Comparison of ENCODE assay signal across 21 mouse cellular contexts in the genomic region with DNA sequence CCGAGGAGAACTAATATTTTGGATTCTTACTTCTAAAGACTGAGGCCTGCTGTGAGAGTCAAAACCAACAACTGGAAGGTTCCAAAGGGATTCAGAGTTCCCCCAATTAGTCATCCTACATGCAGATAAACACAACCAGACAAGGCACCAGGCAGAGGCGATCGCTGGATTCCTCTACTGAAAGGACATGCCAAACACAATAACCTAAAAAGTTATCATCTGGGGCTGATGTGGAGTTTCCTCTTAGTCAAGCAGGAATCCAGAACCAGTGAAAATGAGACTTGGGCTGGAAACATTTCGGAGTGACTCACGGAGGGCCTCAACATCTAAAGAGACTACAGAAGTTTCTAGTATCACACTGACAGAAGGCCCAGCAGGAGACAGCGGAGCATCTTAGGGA. TPM values are rescaled to one million over a fixed set of nuclear protein-coding genes. Genes with fewer than 3 reads are reported as not detected.
DNase-seq lines count a peak whose midpoint lies in the region; ATAC-seq and TF ChIP-seq lines count a peak whose summit lies in the region.
"Had no signal": no experiment of that assay in that cellular context is flagged by ENCODE, and none has a peak within 500 bp of the region (broad histone marks: within the 10 kb centered on the region; RNA-seq: fewer than 3 reads in every experiment).

No protein-coding gene starts in this region.

- H3K4me2 ChIP-seq in liver, embryonic 11.5 days = peak overlapping the region; percentile 40
- H3K4me2 ChIP-seq in liver, postnatal 0 days (ENCODE audit: low read depth, low read length) = no peak overlapping the region
- H3K4me2 ChIP-seq in heart, postnatal 0 days (ENCODE audit: low read depth, low read length) = no peak overlapping the region
- H3K4me2 ChIP-seq in myocyte (ENCODE audit: low read depth) = peak overlapping the region; percentile 8
- H3K4me2 ChIP-seq: embryonic facial prominence, embryonic 15.5 days; lung, embryonic 14.5 days; midbrain, embryonic 12.5 days had no signal

- peaks cover 57% of the 10 kb centered on the region for H3K4me1 ChIP-seq in liver, embryonic 11.5 days (replicated peaks; ENCODE audit: control insufficient read depth, insufficient read depth, low read length)
- peaks cover 14% of the 10 kb centered on the region for H3K4me1 ChIP-seq in liver, postnatal 0 days (ENCODE audit: insufficient read depth)
- H3K4me1 ChIP-seq in heart, postnatal 0 days (ENCODE audit: control insufficient read depth, insufficient read depth) = no peaks in the 10 kb centered on the region

- peak; percentile 95 for DNase-seq in heart, adult 11 months
- DNase-seq in heart, postnatal 36 days = no peak
- DNase-seq in liver, embryonic 11.5 days (ENCODE audit: low spot score) = no peak
- no peak for DNase-seq in liver, postnatal 0 days
- DNase-seq in heart, postnatal 0 days (ENCODE audit: low spot score) = peak; percentile 46
- no peak for DNase-seq in adrenal gland, postnatal 4 days (ENCODE audit: low spot score in 2 of 2)
- DNase-seq: adrenal gland, postnatal 25 days; cerebellum, adult 9-10 months; gastrocnemius, postnatal 36 days; lung, embryonic 14.5 days; right cerebral cortex, postnatal 25 days; thymus, postnatal 36 days had no signal

- peak overlapping the region; percentile 52; the same call in 1 of the 2 replicates for H3K27ac ChIP-seq in liver, embryonic 11.5 days (ENCODE audit: low read depth, low read length)
- no peak overlapping the region for H3K27ac ChIP-seq in liver, postnatal 0 days (ENCODE audit: low read depth)
- peak overlapping the region; percentile 35; the same call in 1 of the 2 replicates for H3K27ac ChIP-seq in heart, postnatal 0 days (ENCODE audit: low read depth)
- H3K27ac ChIP-seq: embryonic facial prominence, embryonic 15.5 days; limb, embryonic 10.5 days; midbrain, embryonic 12.5 days had no signal

- no peaks in the 10 kb centered on the region for H3K27me3 ChIP-seq in liver, embryonic 11.5 days (replicated peaks; ENCODE audit: control insufficient read depth, insufficient read depth, low read length)
- H3K27me3 ChIP-seq in liver, postnatal 0 days (ENCODE audit: insufficient read depth, low read length) = peaks cover 5% of the 10 kb centered on the region; the same call in 1 of the 2 replicates
- H3K27me3 ChIP-seq in heart, postnatal 0 days (ENCODE audit: control insufficient read depth, insufficient read depth, low read length) = peaks cover 15% of the 10 kb centered on the region; the same call in 1 of the 2 replicates
- H3K27me3 ChIP-seq in myocyte (ENCODE audit: control insufficient read depth, insufficient read depth, insufficient read length) = no peaks in the 10 kb centered on the region
- H3K27me3 ChIP-seq: midbrain, embryonic 12.5 days; Patski had no signal

- H3K9me3 ChIP-seq in liver, embryonic 11.5 days (ENCODE audit: control insufficient read depth, low read length) = no peaks in the 10 kb centered on the region
- no peaks in the 10 kb centered on the region for H3K9me3 ChIP-seq in liver, postnatal 0 days (ENCODE audit: low read length)
- no peaks in the 10 kb centered on the region for H3K9me3 ChIP-seq in heart, postnatal 0 days (replicated peaks; ENCODE audit: control insufficient read depth, low read length)
- H3K9me3 ChIP-seq: embryonic facial prominence, embryonic 15.5 days; limb, embryonic 10.5 days; midbrain, embryonic 12.5 days had no signal

- H3K4me3 ChIP-seq in liver, embryonic 11.5 days (ENCODE audit: low read depth, low read length) = no peak overlapping the region
- H3K4me3 ChIP-seq in liver, postnatal 0 days (ENCODE audit: low read depth, low read length) = no peak overlapping the region
- no peak overlapping the region for H3K4me3 ChIP-seq in heart, postnatal 0 days (ENCODE audit: low read depth, low read length)
- no peak overlapping the region for H3K4me3 ChIP-seq in myocyte
- H3K4me3 ChIP-seq: embryonic facial prominence, embryonic 15.5 days; limb, embryonic 10.5 days; midbrain, embryonic 12.5 days had no signal

- no peak for TF ChIP-seq POLR2A in myocyte (IDR thresholded peaks at IDR 0.05; ENCODE audit: insufficient read length, low read depth)

- peaks cover 9% of the 10 kb centered on the region for H3K79me2 ChIP-seq in myocyte (ENCODE audit: control insufficient read depth, insufficient read depth)

- H3K9ac ChIP-seq in liver, embryonic 11.5 days (ENCODE audit: low read depth, low read length) = no peak overlapping the region
- no peak overlapping the region for H3K9ac ChIP-seq in liver, postnatal 0 days (replicated peaks)
- H3K9ac ChIP-seq in heart, postnatal 0 days (replicated peaks; ENCODE audit: low read depth, low read length) = no peak overlapping the region
- H3K9ac ChIP-seq: embryonic facial prominence, embryonic 15.5 days; lung, embryonic 14.5 days; midbrain, embryonic 12.5 days had no signal

- 82% methylated on average over 6 of the region's 6 CpGs for WGBS in liver, embryonic 11.5 days
- 82% methylated on average over 6 of the region's 6 CpGs for WGBS in liver, postnatal 0 days (ENCODE audit: insufficient replicate concordance)
- WGBS in heart, postnatal 0 days = 66% methylated on average over 6 of the region's 6 CpGs

- no peaks in the 10 kb centered on the region for H3K36me3 ChIP-seq in liver, embryonic 11.5 days (ENCODE audit: control insufficient read depth, insufficient read depth, low read length)
- no peaks in the 10 kb centered on the region for H3K36me3 ChIP-seq in liver, postnatal 0 days (replicated peaks; ENCODE audit: insufficient read depth, low read length)
- no peaks in the 10 kb centered on the region for H3K36me3 ChIP-seq in heart, postnatal 0 days (replicated peaks; ENCODE audit: control insufficient read depth, insufficient read depth, low read length)
- no peaks in the 10 kb centered on the region for H3K36me3 ChIP-seq in myocyte (ENCODE audit: control insufficient read depth, insufficient read depth)
- H3K36me3 ChIP-seq: embryonic facial prominence, embryonic 15.5 days; limb, embryonic 10.5 days; midbrain, embryonic 12.5 days had no signal

- no peak for TF ChIP-seq CTCF in liver, postnatal 0 days (IDR thresholded peaks at IDR 0.05; ENCODE audit: low read depth)
- TF ChIP-seq CTCF in heart, postnatal 0 days (IDR thresholded peaks at IDR 0.05; ENCODE audit: low read depth) = no peak

- ATAC-seq in liver, embryonic 11.5 days (replicated peaks; ENCODE audit: low FRiP score) = no peak
- no peak for ATAC-seq in liver, postnatal 0 days
- ATAC-seq in heart, postnatal 0 days (ENCODE audit: insufficient read depth, low read depth) = no peak
- ATAC-seq in granulocyte monocyte progenitor cell, adult 5-6 weeks (replicated peaks; ENCODE audit: poor library complexity, severe bottlenecking) = no peak
- ATAC-seq: activated CD4-positive, CD25-positive, alpha-beta regulatory T cell, adult 4 months; forebrain, embryonic 14.5 days; inflammation-experienced regulatory T-cells, adult 6 months; Patski had no signal

- TF ChIP-seq EP300 in liver, postnatal 0 days (IDR thresholded peaks at IDR 0.05; ENCODE audit: low read depth) = no peak
- no peak for TF ChIP-seq EP300 in heart, postnatal 0 days (IDR thresholded peaks at IDR 0.05; ENCODE audit: low read depth)

- no peak overlapping the region for H3ac ChIP-seq in myocyte (ENCODE audit: control insufficient read depth, insufficient read length)

- intact Hi-C loops in heart, postnatal 36 days (cut with DNase I) = loop anchor here (5.0 to 10.0 kb wide), 6 partner anchors 96 to 439 kb away; a partner anchor contains a TSS

TF ChIP-seq in myocyte, 11 proteins besides CTCF, POLR2A, EP300 and RAD21:
- TF ChIP-seq MYOD1 (IDR thresholded peaks at IDR 0.05; ENCODE audit: control insufficient read depth in 1 of 3, insufficient read length in 2 of 3, low read depth in 2 of 3) (no peak), CEBPB (IDR thresholded peaks at IDR 0.05; ENCODE audit: insufficient read depth, poor library complexity, severe bottlenecking) (no peak), E2F4 (IDR thresholded peaks at IDR 0.05; ENCODE audit: insufficient read depth) (no peak), TCF3 (IDR thresholded peaks at IDR 0.05; ENCODE audit: insufficient read length, low read depth) (no peak), USF1 (IDR thresholded peaks at IDR 0.05; ENCODE audit: low read depth) (no peak), MAX (IDR thresholded peaks at IDR 0.05; ENCODE audit: low read depth) (no peak), POLR2AphosphoS2 (IDR thresholded peaks at IDR 0.05; ENCODE audit: insufficient read length, low read depth) (no peak), TCF12 (IDR thresholded peaks at IDR 0.05; ENCODE audit: insufficient read depth, poor library complexity, severe bottlenecking) (no peak), SRF (IDR thresholded peaks at IDR 0.05; ENCODE audit: control insufficient read depth, insufficient read length, low read depth) (no peak), MYOG (IDR thresholded peaks at IDR 0.05; ENCODE audit: control insufficient read depth in 1 of 3, insufficient read depth in 1 of 3, insufficient read length in 2 of 3, low read depth in 2 of 3) (no peak), REST (IDR thresholded peaks at IDR 0.05; ENCODE audit: insufficient read depth, insufficient read length) (no peak)

RNA-seq across cellular contexts. Expression of a gene that starts 35.4 kb away (rescaled TPM):
- total RNA-seq in heart, postnatal 36 days (2021) = 1 to 10 TPM; 1.4 to 1.7 TPM
- polyA plus RNA-seq in liver, embryonic 11.5 days (2014; fragmentation: Nextera tagmentation; extraction: Ambion mirVana) = 19.0 and 19.2 TPM in 2 replicates
- 2.3 and 4.0 TPM in 2 replicates for polyA plus RNA-seq in liver, postnatal 0 days (2015; fragmentation: Nextera tagmentation; extraction: Ambion mirVana)
- 0.27 and 1.7 TPM in 2 replicates for total RNA-seq in heart, postnatal 0 days (2014; rRNA removed; ENCODE audit: low replicate concordance)
- 1.2 and 1.4 TPM in 2 replicates for polyA plus RNA-seq in heart, postnatal 0 days (2015; fragmentation: Nextera tagmentation; extraction: Ambion mirVana)
- polyA plus RNA-seq in myocyte (2012; fragmentation: generic; extraction: Trizol) = 2.2 TPM
- total RNA-seq in granulocyte monocyte progenitor cell, adult 5-6 weeks (2014; fragmentation: Nextera tagmentation) = 0.13 and 1.7 TPM in 2 replicates
- total RNA-seq in granulocyte monocyte progenitor cell, adult 5-6 weeks (2017) = 0.13 and 0.88 TPM in 2 replicates
- total RNA-seq in adrenal gland, postnatal 4 days (2021) = 10 to 100 TPM; 29.1 to 31.7 TPM
- polyA plus RNA-seq: activated CD4-positive, CD25-positive, alpha-beta regulatory T cell, adult 4 months had no signal

RNA-seq across cellular contexts. Expression of a gene that starts 35.4 kb away (rescaled TPM):
- total RNA-seq in heart, postnatal 36 days (2021) = 1 to 10 TPM; 1.6 to 2.3 TPM
- 89.3 and 94.7 TPM in 2 replicates for polyA plus RNA-seq in liver, embryonic 11.5 days (2014; fragmentation: Nextera tagmentation; extraction: Ambion mirVana)
- polyA plus RNA-seq in liver, postnatal 0 days (2015; fragmentation: Nextera tagmentation; extraction: Ambion mirVana) = 49.2 and 54.7 TPM in 2 replicates
- total RNA-seq in heart, postnatal 0 days (2014; rRNA removed; ENCODE audit: low replicate concordance) = 7.0 and 9.3 TPM in 2 replicates
- 11.7 and 15.5 TPM in 2 replicates for polyA plus RNA-seq in heart, postnatal 0 days (2015; fragmentation: Nextera tagmentation; extraction: Ambion mirVana)
- polyA plus RNA-seq in myocyte (2012; fragmentation: generic; extraction: Trizol) = 3.8 TPM
- total RNA-seq in granulocyte monocyte progenitor cell, adult 5-6 weeks (2014; fragmentation: Nextera tagmentation) = 24.6 and 41.7 TPM in 2 replicates
- 13.3 and 17.7 TPM in 2 replicates for total RNA-seq in granulocyte monocyte progenitor cell, adult 5-6 weeks (2017)
- total RNA-seq in adrenal gland, postnatal 4 days (2021) = 10 to 100 TPM; 16.2 to 17.8 TPM

Comparison
In these comparisons a context has a peak if more than half of its experiments do, and no peak if none do; other contexts are left out.
1. DNase-seq: peak in heart, adult 11 months (single experiment) and heart, postnatal 0 days (single experiment); none in heart, postnatal 36 days (0 of 2), liver, embryonic 11.5 days (single experiment), liver, postnatal 0 days (single experiment) and adrenal gland, postnatal 4 days (0 of 2).
2. H3K4me2 ChIP-seq: peak in liver, embryonic 11.5 days (single experiment) and myocyte (single experiment); none in liver, postnatal 0 days (single experiment) and heart, postnatal 0 days (single experiment).
3. RNA of a gene that starts 35.4 kb away (total RNA-seq): 29.1 to 31.7 TPM in adrenal gland, postnatal 4 days; 1.4 to 1.7 TPM in heart, postnatal 36 days, 0.13 to 1.7 TPM in granulocyte monocyte progenitor cell, adult 5-6 weeks and 0.27 to 1.7 TPM in heart, postnatal 0 days; every median in the first group is over 10 times any median in the second.